In the genomic region with DNA sequence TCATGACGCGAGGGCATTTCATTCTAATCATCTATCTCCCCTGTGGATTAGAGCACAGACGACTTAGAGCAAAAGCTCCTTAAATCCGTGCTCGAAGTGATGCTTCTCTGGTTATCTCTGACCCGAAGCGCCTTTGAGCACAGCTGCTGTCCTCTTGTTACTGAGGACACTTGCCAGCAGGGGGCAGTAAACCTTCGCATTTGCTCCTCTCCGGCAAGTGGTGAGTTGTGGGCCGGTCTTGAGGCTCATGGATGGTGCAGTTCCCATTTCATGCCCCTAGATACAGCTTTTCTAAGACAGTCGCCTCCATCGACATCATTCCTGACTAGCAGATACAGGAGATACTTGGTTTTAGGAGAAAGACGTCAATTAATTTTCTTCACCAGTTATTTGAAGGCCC, we compare ENCODE assay signal across 9 mouse cellular contexts. TPM values are rescaled to one million over a fixed set of nuclear protein-coding genes. Genes with fewer than 3 reads are reported as not detected.
DNase-seq lines count a peak whose midpoint lies in the region; ATAC-seq lines count a peak whose summit lies in the region.
"Had no signal": no experiment of that assay in that cellular context is flagged by ENCODE, and none has a peak within 500 bp of the region (broad histone marks: within the 10 kb centered on the region; RNA-seq: fewer than 3 reads in every experiment).

No protein-coding gene starts in this region.

- H3K27me3 ChIP-seq in forebrain, embryonic 16.5 days (replicated peaks; ENCODE audit: control insufficient read depth, insufficient read depth, low read length), result no peaks in the 10 kb centered on the region
- no peaks in the 10 kb centered on the region for H3K27me3 ChIP-seq in hindbrain, embryonic 16.5 days (replicated peaks; ENCODE audit: control insufficient read depth, insufficient read depth, low read length)
- no peaks in the 10 kb centered on the region for H3K27me3 ChIP-seq in midbrain, embryonic 14.5 days (ENCODE audit: control insufficient read depth, insufficient read depth, low read length)
- H3K27me3 ChIP-seq in splenic B cell, adult 2 months (ENCODE audit: control insufficient read depth, insufficient read depth, low read length, poor library complexity, severe bottlenecking), result no peaks in the 10 kb centered on the region

- WGBS in forebrain, embryonic 16.5 days, result 19% methylated on average over 13 of the region's 13 CpGs
- 21% methylated on average over 13 of the region's 13 CpGs for WGBS in hindbrain, embryonic 16.5 days
- 14% methylated on average over 13 of the region's 13 CpGs for WGBS in midbrain, embryonic 14.5 days

- no peaks in the 10 kb centered on the region for H3K36me3 ChIP-seq in forebrain, embryonic 16.5 days (ENCODE audit: control insufficient read depth, insufficient read depth)
- H3K36me3 ChIP-seq in hindbrain, embryonic 16.5 days (ENCODE audit: control insufficient read depth, insufficient read depth, low read length), result no peaks in the 10 kb centered on the region
- H3K36me3 ChIP-seq in midbrain, embryonic 14.5 days (ENCODE audit: control insufficient read depth, insufficient read depth, low read length), result no peaks in the 10 kb centered on the region
- H3K36me3 ChIP-seq in splenic B cell, adult 2 months (ENCODE audit: control insufficient read depth, insufficient read depth, low read length, poor library complexity, severe bottlenecking), result no peaks in the 10 kb centered on the region

- no peak overlapping the region for H3K4me3 ChIP-seq in forebrain, embryonic 16.5 days (replicated peaks; ENCODE audit: low read length)
- H3K4me3 ChIP-seq in hindbrain, embryonic 16.5 days (ENCODE audit: low read length), result no peak overlapping the region
- no peak overlapping the region for H3K4me3 ChIP-seq in midbrain, embryonic 14.5 days (replicated peaks; ENCODE audit: low read depth, low read length)

- no peaks in the 10 kb centered on the region for H3K9me3 ChIP-seq in forebrain, embryonic 16.5 days (ENCODE audit: control insufficient read depth, low read length)
- no peaks in the 10 kb centered on the region for H3K9me3 ChIP-seq in hindbrain, embryonic 16.5 days (ENCODE audit: control insufficient read depth, low read length)
- no peaks in the 10 kb centered on the region for H3K9me3 ChIP-seq in midbrain, embryonic 14.5 days (ENCODE audit: control insufficient read depth, low read length)

- peak; percentile 79 for ATAC-seq in forebrain, embryonic 16.5 days
- ATAC-seq in hindbrain, embryonic 16.5 days, result peak; percentile 78
- ATAC-seq in midbrain, embryonic 14.5 days (ENCODE audit: low FRiP score, low TSS enrichment), result peak; percentile 64

- no peaks in the 10 kb centered on the region for H3K4me1 ChIP-seq in forebrain, embryonic 16.5 days (replicated peaks; ENCODE audit: control insufficient read depth, insufficient read depth, low read length)
- no peaks in the 10 kb centered on the region for H3K4me1 ChIP-seq in hindbrain, embryonic 16.5 days (ENCODE audit: control insufficient read depth, insufficient read depth, low read depth, low read length)
- no peaks in the 10 kb centered on the region for H3K4me1 ChIP-seq in midbrain, embryonic 14.5 days (ENCODE audit: control insufficient read depth, insufficient read depth, low read length)

- no peak overlapping the region for H3K27ac ChIP-seq in forebrain, embryonic 16.5 days (ENCODE audit: low read length)
- H3K27ac ChIP-seq in hindbrain, embryonic 16.5 days (ENCODE audit: low read depth, low read length), result no peak overlapping the region
- no peak overlapping the region for H3K27ac ChIP-seq in midbrain, embryonic 14.5 days (replicated peaks; ENCODE audit: low read depth, low read length)
- H3K27ac ChIP-seq: macrophage had no signal

- peak; percentile 40 for DNase-seq in gastrocnemius, adult 18-20 months (ENCODE audit: low spot score)
- no peak for DNase-seq in gastrocnemius, postnatal 25 days
- DNase-seq in cerebellum, adult 11 months, result peak; percentile 43
- DNase-seq in left cerebral cortex, adult 8-10 months (ENCODE audit: low spot score in 2 of 2), result peak; percentile 55 to 60
- peak; percentile 90 for DNase-seq in midbrain, embryonic 14.5 days
- DNase-seq in splenic B cell, adult 2 months (ENCODE audit: low read depth, low spot score), result peak; percentile 23

- H3K4me2 ChIP-seq in forebrain, embryonic 16.5 days (ENCODE audit: low read length), result no peak overlapping the region
- no peak overlapping the region for H3K4me2 ChIP-seq in hindbrain, embryonic 16.5 days (ENCODE audit: low read length)
- no peak overlapping the region for H3K4me2 ChIP-seq in midbrain, embryonic 14.5 days (ENCODE audit: low read length)

- H3K9ac ChIP-seq in forebrain, embryonic 16.5 days (replicated peaks; ENCODE audit: low read depth, low read length), result no peak overlapping the region
- no peak overlapping the region for H3K9ac ChIP-seq in hindbrain, embryonic 16.5 days (ENCODE audit: low read depth, low read length)
- no peak overlapping the region for H3K9ac ChIP-seq in midbrain, embryonic 14.5 days (replicated peaks; ENCODE audit: low read length)

RNA-seq across cellular contexts. Expression of a gene that starts 16.8 kb away (rescaled TPM):
- not detected for total RNA-seq in gastrocnemius, adult 18-20 months (2021)
- not detected for total RNA-seq in gastrocnemius, postnatal 25 days (2021)
- polyA plus RNA-seq in forebrain, embryonic 16.5 days (2015; fragmentation: Nextera tagmentation; extraction: Ambion mirVana), result not detected in 2 replicates
- polyA plus RNA-seq in hindbrain, embryonic 16.5 days (2015; fragmentation: Nextera tagmentation; extraction: Ambion mirVana), result not detected in 2 replicates
- total RNA-seq in left cerebral cortex, adult 8-10 months (2022), result not detected
- polyA plus RNA-seq in midbrain, embryonic 14.5 days (2014; fragmentation: Nextera tagmentation; extraction: Ambion mirVana), result not detected in 2 replicates
- polyA plus RNA-seq: macrophage had no signal
